Mouse (Mus musculus): ENCODE measurements around the gene Mxra7.

DNA sequence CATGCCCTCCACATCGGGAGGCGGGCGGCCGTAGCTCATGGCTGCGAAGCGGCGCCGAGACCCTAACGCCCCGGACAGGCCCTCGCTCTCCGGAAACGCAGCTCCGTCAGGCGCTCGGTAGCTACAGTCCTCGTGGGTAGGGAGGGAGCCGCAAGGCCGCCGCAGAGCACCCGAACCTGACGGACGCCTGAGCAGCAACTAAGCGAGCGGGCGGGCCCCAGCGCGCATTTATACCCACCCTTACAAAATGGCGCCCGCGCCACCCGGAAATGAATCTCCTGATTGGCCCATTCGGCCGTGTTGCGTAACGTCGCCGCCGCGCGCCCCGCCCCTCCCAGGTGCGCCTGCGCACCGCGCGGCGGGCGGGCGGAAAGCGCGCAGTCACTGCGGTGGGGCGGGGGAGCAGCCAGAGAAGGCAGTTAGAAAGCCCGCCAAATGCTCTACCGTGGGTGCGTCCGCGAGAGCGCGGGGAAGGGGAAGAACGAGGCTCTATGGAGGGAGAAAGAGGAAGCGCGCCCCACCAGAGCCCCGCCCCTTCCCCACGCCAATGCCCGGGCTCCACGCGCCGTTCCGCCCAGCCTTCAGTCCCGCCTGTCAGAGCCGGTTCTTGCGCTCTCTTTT lies 25.2 kb upstream of the Mxra7 start, which contains the start of gene Srsf2:
- TF ChIP-seq CTCF (IDR thresholded peaks at IDR 0.05; ENCODE audit: borderline replicate concordance, control insufficient read depth, extremely low read depth, insufficient read depth, low read length, poor library complexity) (0 out of 2 replicates have a peak, but pooled peaks have one; percentile 34), POLR2A (IDR thresholded peaks at IDR 0.05; ENCODE audit: control insufficient read depth, extremely low read depth, insufficient read depth, low read length, poor library complexity) (peak; percentile 99)

All from thymus, adult 2 months (tissue).